Mouse (Mus musculus) large intestine, adult 2 months (tissue): ENCODE measurements at regions not wholly inside any gene's neighbourhood (a gene's known extent, or its start where the extent isn't known, plus 50 kb on each side); places are given as distances from the start of the nearest gene placed in this dataset.

ENCODE experiments used
- DNase-seq: peaks from one replicate; pipeline ENCODE4 v3.0.0-alpha.2; 2012; ENCODE audit warnings: low read depth, low spot score
- WGBS: fragments of 180-500 bp; shearing (Covaris S2); methylation state at CpG from one replicate; pipeline ENCODE4 v1.1.7; 2018; 5-methylcytosine and 5-hydroxymethylcytosine counted together

- 92% methylated on average over 6 of the region's 6 CpGs for WGBS
- no peak for DNase-seq
These were observed 51.2 kb upstream of the Tln2 start for GRCm38 (mm10) chr9:67610696-67611095.

GRCm38 (mm10) chr9:67611676-67612075 lies 52.2 kb upstream of the Tln2 start:
- no peak for DNase-seq
- 87% methylated on average over 6 of the region's 6 CpGs for WGBS

GRCm38 (mm10) chr9:67612101-67612500 lies 52.6 kb upstream of the Tln2 start:
- 90% methylated on average over 2 of the region's 2 CpGs for whole genome bisulfite sequencing
- no peak for DNase-seq

- 72% methylated on average over 2 of the region's 2 CpGs for WGBS
- DNase-seq, result no peak
These were observed 54.7 kb upstream of the Tln2 start for GRCm38 (mm10) chr9:67614068-67614727.

- WGBS, result 93% methylated on average over 2 of the region's 2 CpGs
- DNase-seq, result no peak
These were observed 56.7 kb upstream of the Tln2 start for GRCm38 (mm10) chr9:67616207-67616606.

- DNase-seq, result no peak
- 72% methylated on average over 14 of the region's 14 CpGs for WGBS
These were observed 58.1 kb upstream of the Tln2 start for GRCm38 (mm10) chr9:67617341-67618217.

GRCm38 (mm10) chr9:67620945-67621344 lies 61.4 kb upstream of the Tln2 start:
- 72% methylated on average over 3 of the region's 3 CpGs for WGBS
- DNase-seq, result no peak

GRCm38 (mm10) chr9:67627196-67627595 lies 67.7 kb upstream of the Tln2 start:
- DNase-seq, result no peak
- 78% methylated on average over 2 of the region's 2 CpGs for WGBS

- 45% methylated on average over 6 of the region's 6 CpGs for WGBS
- no peak for DNase-seq
These were observed 70.1 kb upstream of the Tln2 start for GRCm38 (mm10) chr9:67629624-67630023.

GRCm38 (mm10) chr9:67630173-67630572 lies 70.7 kb upstream of the Tln2 start:
- WGBS, result 56% methylated on average over 3 of the region's 3 CpGs

GRCm38 (mm10) chr9:67631741-67632243 lies 72.3 kb upstream of the Tln2 start:
- 23% methylated on average over 6 of the region's 6 CpGs for WGBS
- no peak for DNase-seq

More at GRCm38 (mm10) chr9:67630173-67630572, 70.7 kb upstream of the Tln2 start:
- DNase-seq, result no peak

GRCm38 (mm10) chr9:67632521-67633025 lies 73.1 kb upstream of the Tln2 start:
- 2% methylated on average over 40 of the region's 40 CpGs for WGBS
- DNase-seq, result no peak

GRCm38 (mm10) chr9:67633026-67633741 lies 73.7 kb upstream of the Tln2 start:
- no peak for DNase-seq
- 1% methylated on average over 50 of the region's 50 CpGs for WGBS

- WGBS, result under 1% methylated on average over 61 of the region's 61 CpGs
- peak; percentile 28 for DNase-seq
These were observed 74.4 kb upstream of the Tln2 start for GRCm38 (mm10) chr9:67633761-67634441.

GRCm38 (mm10) chr9:67646820-67647219 lies 87.3 kb upstream of the Tln2 start:
- 94% methylated on average over 2 of the region's 2 CpGs for WGBS
- no peak for DNase-seq

GRCm38 (mm10) chr9:67664773-67665172 lies 94.5 kb upstream of the C2cd4b start:
- no peak for DNase-seq

GRCm38 (mm10) chr9:67670261-67671020 lies 88.8 kb upstream of the C2cd4b start:
- no peak for DNase-seq

GRCm38 (mm10) chr9:67676906-67677305 lies 82.3 kb upstream of the C2cd4b start:
- WGBS, result 67% methylated on average over 1 of the region's 1 CpGs
- no peak for DNase-seq

More at GRCm38 (mm10) chr9:67670261-67671020, 88.8 kb upstream of the C2cd4b start:
- WGBS, result 71% methylated on average over 12 of the region's 12 CpGs

- peak; percentile 44 for DNase-seq
- 4% methylated on average over 7 of the region's 7 CpGs for WGBS
These were observed 75.9 kb upstream of the C2cd4b start for GRCm38 (mm10) chr9:67683367-67683766.
